Mouse (Mus musculus): Measurements from ENCODE around the gene Ankrd28. TPM values are rescaled to one million over a fixed set of nuclear protein-coding genes. Genes with fewer than 3 reads are reported as not detected.

The Ankrd28 gene
- 20.3 TPM for polyA plus RNA-seq (2014; fragmentation: Illumina TruSeq; extraction: RNeasy Lipid Tissue Mini Kit (QIAGEN cat#74804); ENCODE audit: low read depth, low replicate concordance)

GRCm38 (mm10) chr14:31830571-31831369, at the start of gene Ankrd28:
Gene Ankrd28 (minus strand): TSS chr14:31830651.

Other genes starting within 250 kb of the Ankrd28 start
- gene Colq, start 239.3 kb downstream of the Ankrd28 start, polyA plus RNA-seq (2014; fragmentation: Illumina TruSeq; extraction: RNeasy Lipid Tissue Mini Kit (QIAGEN cat#74804); ENCODE audit: low read depth, low replicate concordance) = not detected
- 0.36 TPM for gene Gm49387, start 189.8 kb downstream of the Ankrd28 start, polyA plus RNA-seq (2014; fragmentation: Illumina TruSeq; extraction: RNeasy Lipid Tissue Mini Kit (QIAGEN cat#74804); ENCODE audit: low read depth, low replicate concordance)
- gene Btd, start 189.6 kb downstream of the Ankrd28 start, polyA plus RNA-seq (2014; fragmentation: Illumina TruSeq; extraction: RNeasy Lipid Tissue Mini Kit (QIAGEN cat#74804); ENCODE audit: low read depth, low replicate concordance) = 22.8 TPM
- 19.4 TPM for gene Hacl1, start 189.4 kb downstream of the Ankrd28 start, polyA plus RNA-seq (2014; fragmentation: Illumina TruSeq; extraction: RNeasy Lipid Tissue Mini Kit (QIAGEN cat#74804); ENCODE audit: low read depth, low replicate concordance)
- 15.8 TPM for gene Galnt15, start 198.3 kb upstream of the Ankrd28 start, polyA plus RNA-seq (2014; fragmentation: Illumina TruSeq; extraction: RNeasy Lipid Tissue Mini Kit (QIAGEN cat#74804); ENCODE audit: low read depth, low replicate concordance)